ENCODE assay signal across 8 mouse cellular contexts in the genomic region with DNA sequence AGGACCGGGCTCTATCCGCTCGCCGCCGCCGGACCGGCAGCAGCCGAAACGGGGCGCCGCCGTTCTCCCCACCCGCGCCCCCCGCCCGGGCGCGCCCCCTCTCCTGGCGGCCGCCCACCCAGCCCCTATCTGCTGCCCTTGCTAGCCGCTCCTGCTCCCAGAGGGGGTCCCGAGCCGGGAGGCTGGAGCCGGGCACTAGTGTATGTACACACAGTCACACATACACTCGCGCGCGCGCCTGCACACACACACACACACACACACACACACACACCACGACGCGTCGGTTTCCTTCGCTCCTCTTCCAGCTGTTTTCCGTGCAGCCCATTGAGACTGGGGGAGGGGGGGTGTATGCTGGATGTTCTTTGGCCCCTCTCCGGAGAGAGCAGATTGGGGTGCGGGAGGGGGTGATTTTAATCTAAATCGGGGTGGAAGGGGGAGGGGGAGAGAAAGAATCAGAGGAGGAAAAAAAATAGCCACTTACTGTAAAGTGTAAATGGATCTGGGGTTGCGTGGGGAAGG. TPM values are rescaled to one million over a fixed set of nuclear protein-coding genes. Genes with fewer than 3 reads are reported as not detected.
DNase-seq lines count a peak whose midpoint lies in the region; ATAC-seq and TF ChIP-seq lines count a peak whose summit lies in the region.

No protein-coding gene starts in this region.

- ATAC-seq in liver, embryonic 15.5 days (ENCODE audit: insufficient read depth), result peak; percentile 18; the same call in 1 of the 2 replicates
- ATAC-seq in neural tube, embryonic 13.5 days (ENCODE audit: low read depth), result peak; percentile 64

- no peak for TF ChIP-seq POLR2A in kidney, adult 2 months (IDR thresholded peaks at IDR 0.05; ENCODE audit: low read depth, low read length)

- no peaks in the 10 kb centered on the region; the same call in 1 of the 2 replicates for H3K36me3 ChIP-seq in kidney, adult 2 months (ENCODE audit: control insufficient read depth, insufficient read depth, low read length)
- H3K36me3 ChIP-seq in liver, embryonic 15.5 days (replicated peaks), result no peaks in the 10 kb centered on the region
- H3K36me3 ChIP-seq in neural tube, embryonic 13.5 days, result no peaks in the 10 kb centered on the region

- peak overlapping the region; percentile 74 for H3K9ac ChIP-seq in liver, embryonic 15.5 days
- H3K9ac ChIP-seq in neural tube, embryonic 13.5 days, result peak overlapping the region; percentile 98

- peak; percentile 55 for DNase-seq in layer of hippocampus, adult 11-12 months (ENCODE audit: low spot score)
- DNase-seq in layer of hippocampus, adult 9-11 months, result no peak
- peak; percentile 50 to 60 for DNase-seq in cerebellum, postnatal 4 days (ENCODE audit: low spot score in 2 of 2)
- DNase-seq in gastrocnemius, postnatal 4 days (ENCODE audit: low spot score in 2 of 2), result peak; percentile 38 to 65
- DNase-seq in kidney, adult 2 months, result peak; percentile 70
- peak; percentile 26 to 48 for DNase-seq in thymus, adult 18-20 months

- TF ChIP-seq CTCF in kidney, adult 2 months (conservative IDR thresholded peaks at IDR 0.05; ENCODE audit: insufficient read depth, insufficient read length, low read depth, low read length), result no peak

- peak overlapping the region; percentile 99 for H3K4me3 ChIP-seq in kidney, adult 2 months (ENCODE audit: insufficient read depth, low read depth, low read length)
- H3K4me3 ChIP-seq in liver, embryonic 15.5 days (replicated peaks), result peak overlapping the region; percentile 75
- peak overlapping the region; percentile 89 for H3K4me3 ChIP-seq in neural tube, embryonic 13.5 days

- peak overlapping the region; percentile 97 for H3K4me2 ChIP-seq in liver, embryonic 15.5 days
- peak overlapping the region; percentile 85 for H3K4me2 ChIP-seq in neural tube, embryonic 13.5 days

- under 1% methylated on average over 36 of the region's 39 CpGs for whole genome bisulfite sequencing in kidney, adult 2 months
- under 1% methylated on average over 36 of the region's 39 CpGs for WGBS in liver, embryonic 15.5 days (ENCODE audit: insufficient replicate concordance)
- WGBS in neural tube, embryonic 13.5 days, result under 1% methylated on average over 33 of the region's 39 CpGs

- H3K9me3 ChIP-seq in liver, embryonic 15.5 days (replicated peaks), result no peaks in the 10 kb centered on the region
- H3K9me3 ChIP-seq in neural tube, embryonic 13.5 days, result no peaks in the 10 kb centered on the region

- H3K4me1 ChIP-seq in kidney, adult 2 months (ENCODE audit: control insufficient read depth, insufficient read depth, low read length), result peaks cover 15% of the 10 kb centered on the region
- H3K4me1 ChIP-seq in liver, embryonic 15.5 days (replicated peaks), result peaks cover 50% of the 10 kb centered on the region
- H3K4me1 ChIP-seq in neural tube, embryonic 13.5 days (replicated peaks), result peaks cover 50% of the 10 kb centered on the region

- H3K27ac ChIP-seq in kidney, adult 2 months (ENCODE audit: insufficient read depth, low read depth, low read length), result peak overlapping the region; percentile 99
- peak overlapping the region; percentile 83 for H3K27ac ChIP-seq in liver, embryonic 15.5 days (replicated peaks)
- peak overlapping the region; percentile 98 for H3K27ac ChIP-seq in neural tube, embryonic 13.5 days (replicated peaks)

- no peaks in the 10 kb centered on the region for H3K27me3 ChIP-seq in kidney, adult 2 months (replicated peaks; ENCODE audit: control insufficient read depth, insufficient read depth, low read length)
- peaks cover 19% of the 10 kb centered on the region for H3K27me3 ChIP-seq in liver, embryonic 15.5 days
- H3K27me3 ChIP-seq in neural tube, embryonic 13.5 days, result peaks cover 8% of the 10 kb centered on the region

RNA-seq across cellular contexts. Expression of a gene that starts 0.4 kb away (rescaled TPM):
- total RNA-seq in gastrocnemius, postnatal 4 days (2021), result 10 to 100 TPM; 24.8 to 29.0 TPM
- polyA plus RNA-seq in kidney, adult 2 months (2012; rRNA removed), result 15.0 and 17.9 TPM in 2 replicates
- 2.3 and 2.6 TPM in 2 replicates for polyA plus RNA-seq in liver, embryonic 15.5 days (2015; fragmentation: Nextera tagmentation; extraction: Ambion mirVana)
- polyA plus RNA-seq in neural tube, embryonic 13.5 days (2015; fragmentation: Nextera tagmentation; extraction: Ambion mirVana), result 6.9 and 8.2 TPM in 2 replicates
